Mouse (Mus musculus): ENCODE measurements at regions not wholly inside any gene's neighbourhood (a gene's known extent, or its start where the extent isn't known, plus 50 kb on each side); places are given as distances from the start of the nearest gene placed in this dataset.

GRCm38 (mm10) chr4:35640866-35641265 lies 414.9 kb upstream of the C9orf72 start:
- peak; percentile 64 for DNase-seq (ENCODE audit: low spot score)

GRCm38 (mm10) chr4:35606200-35606599 lies 380.2 kb upstream of the C9orf72 start:
- DNase-seq (ENCODE audit: low spot score), result no peak

- DNase-seq (ENCODE audit: low spot score), result no peak
Observed at GRCm38 (mm10) chr4:35578086-35578485, 352.1 kb upstream of the C9orf72 start.

- no peak for DNase-seq (ENCODE audit: low spot score)
Observed at GRCm38 (mm10) chr4:35575179-35575974, 349.4 kb upstream of the C9orf72 start.

- no peak for DNase-seq (ENCODE audit: low spot score)
Observed at GRCm38 (mm10) chr4:35571541-35572447, 345.8 kb upstream of the C9orf72 start.

GRCm38 (mm10) chr4:35561303-35561702 lies 335.3 kb upstream of the C9orf72 start:
- no peak for DNase-seq (ENCODE audit: low spot score)

- DNase-seq (ENCODE audit: low spot score), result no peak
Observed at GRCm38 (mm10) chr4:35560004-35560403, 334.0 kb upstream of the C9orf72 start.

- DNase-seq (ENCODE audit: low spot score), result no peak
Observed at GRCm38 (mm10) chr4:35553309-35553708, 327.3 kb upstream of the C9orf72 start.

GRCm38 (mm10) chr4:35551988-35552387 lies 326.0 kb upstream of the C9orf72 start:
- DNase-seq (ENCODE audit: low spot score), result no peak

GRCm38 (mm10) chr4:35534565-35535279 lies 308.7 kb upstream of the C9orf72 start:
- no peak for DNase-seq (ENCODE audit: low spot score)

- DNase-seq (ENCODE audit: low spot score), result no peak
Observed at GRCm38 (mm10) chr4:35534154-35534553, 308.2 kb upstream of the C9orf72 start.
